Mouse (Mus musculus) lung, postnatal 0 days (tissue): ENCODE measurements at regions not wholly inside any gene's neighbourhood (a gene's known extent, or its start where the extent isn't known, plus 50 kb on each side); places are given as distances from the start of the nearest gene placed in this dataset.

Source experiments
- CTCF ChIP-seq: IDR thresholded peaks from 2 replicates; pipeline ENCODE4 v1.5.1; 2016; ENCODE audit warnings: antibody characterized with exemption, mild to moderate bottlenecking
- EP300 ChIP-seq: IDR thresholded peaks from 2 replicates; pipeline ENCODE4 v1.6.1; 2016; ENCODE audit warnings: antibody characterized with exemption, mild to moderate bottlenecking, control low read depth

GRCm38 (mm10) chr10:125787441-125788060 lies 178.4 kb upstream of the Lrig3 start:
- TF ChIP-seq CTCF, result no peak
- no peak for TF ChIP-seq EP300
